ENCODE assay signal across 17 mouse cellular contexts in the genomic region with DNA sequence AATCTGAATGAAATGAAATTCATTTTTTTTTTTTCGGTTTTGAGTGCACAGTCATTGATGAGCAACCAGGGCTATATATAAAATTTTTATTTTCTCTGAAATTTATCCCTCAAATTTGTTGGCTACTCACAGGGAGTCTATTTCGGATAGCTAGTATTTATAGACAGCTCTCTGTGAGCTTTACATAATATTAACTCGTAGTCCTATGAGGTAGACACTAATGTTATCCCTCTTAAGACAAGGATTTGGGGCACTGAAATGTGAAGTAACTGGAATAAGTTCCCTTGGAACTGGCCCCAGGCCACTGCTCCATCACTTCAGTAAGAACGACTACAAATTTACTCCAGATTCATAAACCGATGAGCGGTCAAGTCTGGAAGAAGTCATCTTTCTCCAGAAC.
"Had no signal": no experiment of that assay in that cellular context is flagged by ENCODE, and none has a peak within 500 bp of the region (broad histone marks: within the 10 kb centered on the region; RNA-seq: fewer than 3 reads in every experiment).

No protein-coding gene starts in this region.

- DNase-seq: retina, postnatal 1 day; right cerebral cortex, adult 18-20 months; right cerebral cortex, postnatal 14 days; right cerebral cortex, postnatal 25 days; right cerebral cortex, postnatal 4 days; spleen, adult 18-20 months; thymus, adult 18-20 months; thymus, adult 2 months; thymus, postnatal 14 days; thymus, postnatal 25 days; thymus, postnatal 36 days; thymus, postnatal 4 days had no signal

- H3K27me3 ChIP-seq: neural tube, embryonic 12.5 days; neural tube, embryonic 13.5 days; neural tube, embryonic 15.5 days; stomach, embryonic 15.5 days had no signal

- H3K36me3 ChIP-seq: neural tube, embryonic 12.5 days; neural tube, embryonic 13.5 days; neural tube, embryonic 15.5 days; stomach, embryonic 15.5 days had no signal

- H3K4me1 ChIP-seq: stomach, embryonic 15.5 days had no signal

- H3K27ac ChIP-seq: neural tube, embryonic 12.5 days; neural tube, embryonic 13.5 days; neural tube, embryonic 15.5 days; stomach, embryonic 15.5 days; stomach, postnatal 0 days had no signal

- H3K4me3 ChIP-seq: neural tube, embryonic 12.5 days; neural tube, embryonic 13.5 days; neural tube, embryonic 15.5 days; stomach, embryonic 15.5 days had no signal
